Mouse (Mus musculus): ENCODE results near the gene A730009L09Rik.

Gene A730009L09Rik

GRCm38 (mm10) chr16:84559569-84560278, 44.8 kb downstream of the A730009L09Rik start:
- ATAC-seq (ENCODE audit: insufficient number of reproducible peaks, low FRiP score, low TSS enrichment): no peak

GRCm38 (mm10) chr16:84560279-84560602, 45.3 kb downstream of the A730009L09Rik start:
- no peak for ATAC-seq (ENCODE audit: insufficient number of reproducible peaks, low FRiP score, low TSS enrichment)

All from cerebellum, adult (tissue).